Mouse (Mus musculus) heart, embryonic 11.5 days (tissue): ENCODE data around the gene Ctcfl. TPM values are rescaled to one million over a fixed set of nuclear protein-coding genes. Genes with fewer than 3 reads are reported as not detected.

Experiments used
- ATAC-seq: fragments of 200-750 bp; cut with Nextera tagmentation; replicated peaks from 2 replicates; pipeline ENCODE4 v1.8.0; 2017; ENCODE audit warnings: moderate library complexity; ENCODE audit not compliant: insufficient number of reproducible peaks, low FRiP score, low TSS enrichment
- H3K27ac ChIP-seq: fragments of 300-500 bp; sonication (generic); 2 replicates; pipeline ENCODE4 v1.5.1; 2014; ENCODE audit warnings: mild to moderate bottlenecking, low read depth, low read length
- H3K27me3 ChIP-seq: fragments of 300-500 bp; sonication (generic); 2 replicates; pipeline ENCODE4 v1.6.1; 2014; ENCODE audit warnings: mild to moderate bottlenecking, low read length, mixed read lengths; ENCODE audit not compliant: control insufficient read depth, insufficient read depth
- H3K36me3 ChIP-seq: fragments of 300-500 bp; sonication (generic); 2 replicates; pipeline ENCODE4 v1.6.1; 2014; ENCODE audit warnings: mild to moderate bottlenecking, low read length, moderate library complexity, mixed read lengths; ENCODE audit not compliant: control insufficient read depth, insufficient read depth
- H3K4me1 ChIP-seq: fragments of 300-500 bp; sonication (generic); 2 replicates; pipeline ENCODE4 v1.6.1; 2014; ENCODE audit warnings: low read length; ENCODE audit not compliant: control insufficient read depth, insufficient read depth
- H3K4me2 ChIP-seq: fragments of 300-500 bp; sonication (generic); 2 replicates; pipeline ENCODE4 v1.6.1; 2014; ENCODE audit warnings: mild to moderate bottlenecking, moderate library complexity
- H3K4me3 ChIP-seq: fragments of 300-500 bp; sonication (generic); 2 replicates; pipeline ENCODE4 v1.5.1; 2014; ENCODE audit warnings: low read depth, low read length
- H3K9ac ChIP-seq: fragments of 300-500 bp; sonication (generic); 2 replicates; pipeline ENCODE4 v1.6.1; 2014; ENCODE audit warnings: mild to moderate bottlenecking, low read depth, low read length, moderate library complexity
- H3K9me3 ChIP-seq: fragments of 300-500 bp; sonication (generic); replicated peaks from 2 replicates; pipeline ENCODE4 v1.6.1; 2016; ENCODE audit warnings: low read length; ENCODE audit not compliant: control insufficient read depth
- WGBS: fragments of 180-500 bp; shearing (Covaris S2); extraction: QIAGEN DNeasy Blood & Tissue Kit; methylation state at CpG from one replicate; pipeline ENCODE4 v1.1.7; 2014; ENCODE audit not compliant: insufficient replicate concordance; 5-methylcytosine and 5-hydroxymethylcytosine counted together
- polyA plus RNA-seq: library from polyadenylated mRNA; unstranded; fragments of >200 nt; fragmentation: Nextera tagmentation; extraction: Ambion mirVana; gene quantifications from 2 replicates; pipeline ENCODE4 v1.2.1, GENCODE M21; 2014

The Ctcfl gene
- polyA plus RNA-seq, 1 experiment from 2014 or later, result 0.39 TPM

- Histone ChIP-seq H3K27me3 (no peaks in the 10 kb centered on the region), H3K9me3 (no peaks in the 10 kb centered on the region), H3K9ac (peak overlapping the region; percentile 56; the same call in 1 of the 2 replicates), H3K27ac (peak overlapping the region; percentile 74), H3K4me2 (peak overlapping the region; percentile 48), H3K36me3 (no peaks in the 10 kb centered on the region), H3K4me3 (no peak overlapping the region), H3K4me1 (peaks cover 38% of the 10 kb centered on the region)
- WGBS, result 18% methylated on average over 13 of the region's 13 CpGs
- ATAC-seq, result peak; percentile 59
Measured at GRCm38 (mm10) chr2:173083712-173084475, 35.4 kb downstream of the Ctcfl start.

- peak overlapping the region; percentile 74 for H3K27ac ChIP-seq
- ATAC-seq, result no peak
Measured at GRCm38 (mm10) chr2:173083106-173083505, 36.2 kb downstream of the Ctcfl start.

GRCm38 (mm10) chr2:173082706-173083105 lies 36.6 kb downstream of the Ctcfl start:
- peaks cover 33% of the 10 kb centered on the region for H3K4me1 ChIP-seq
- no peak overlapping the region for H3K4me2 ChIP-seq
- no peak for ATAC-seq
- H3K9me3 ChIP-seq, result no peaks in the 10 kb centered on the region
- no peaks in the 10 kb centered on the region for H3K27me3 ChIP-seq
- no peak overlapping the region for H3K27ac ChIP-seq
- no peak overlapping the region for H3K4me3 ChIP-seq
- H3K9ac ChIP-seq, result no peak overlapping the region
- 92% methylated on average over 3 of the region's 3 CpGs for WGBS
- no peaks in the 10 kb centered on the region for H3K36me3 ChIP-seq

More at GRCm38 (mm10) chr2:173083106-173083505, 36.2 kb downstream of the Ctcfl start:
- H3K27me3 ChIP-seq, result no peaks in the 10 kb centered on the region
- H3K4me3 ChIP-seq, result no peak overlapping the region
- H3K4me1 ChIP-seq, result peaks cover 33% of the 10 kb centered on the region
- no peaks in the 10 kb centered on the region for H3K36me3 ChIP-seq
- peak overlapping the region; percentile 56; the same call in 1 of the 2 replicates for H3K9ac ChIP-seq
- 78% methylated on average over 9 of the region's 9 CpGs for WGBS
- no peaks in the 10 kb centered on the region for H3K9me3 ChIP-seq
- H3K4me2 ChIP-seq, result peak overlapping the region; percentile 48

- no peak overlapping the region for H3K4me3 ChIP-seq
- peaks cover 26% of the 10 kb centered on the region for H3K4me1 ChIP-seq
- H3K9ac ChIP-seq, result peak overlapping the region; percentile 23; the same call in 1 of the 2 replicates
- H3K4me2 ChIP-seq, result no peak overlapping the region
- H3K9me3 ChIP-seq, result no peaks in the 10 kb centered on the region
- H3K27me3 ChIP-seq, result no peaks in the 10 kb centered on the region
- peak; percentile 40; the same call in 1 of the 2 replicates for ATAC-seq
- 28% methylated on average over 10 of the region's 10 CpGs for WGBS
- H3K27ac ChIP-seq, result peak overlapping the region; percentile 76
- H3K36me3 ChIP-seq, result no peaks in the 10 kb centered on the region
Measured at GRCm38 (mm10) chr2:173080785-173081241, 38.5 kb downstream of the Ctcfl start.

GRCm38 (mm10) chr2:173079766-173080549 lies 39.4 kb downstream of the Ctcfl start:
- no peaks in the 10 kb centered on the region for H3K27me3 ChIP-seq
- no peak for ATAC-seq
- H3K27ac ChIP-seq, result peak overlapping the region; percentile 76
- H3K9ac ChIP-seq, result peak overlapping the region; percentile 23; the same call in 1 of the 2 replicates
- H3K9me3 ChIP-seq, result no peaks in the 10 kb centered on the region
- WGBS, result 44% methylated on average over 10 of the region's 10 CpGs
- no peak overlapping the region for H3K4me3 ChIP-seq
- H3K36me3 ChIP-seq, result no peaks in the 10 kb centered on the region
- peaks cover 26% of the 10 kb centered on the region for H3K4me1 ChIP-seq
- H3K4me2 ChIP-seq, result no peak overlapping the region; the same call in 1 of the 2 replicates

GRCm38 (mm10) chr2:173076921-173077320 lies 42.4 kb downstream of the Ctcfl start:
- Histone ChIP-seq H3K4me2 (no peak overlapping the region), H3K36me3 (no peaks in the 10 kb centered on the region), H3K4me1 (peaks cover 17% of the 10 kb centered on the region), H3K9me3 (no peaks in the 10 kb centered on the region), H3K27me3 (no peaks in the 10 kb centered on the region), H3K27ac (no peak overlapping the region), H3K4me3 (no peak overlapping the region), H3K9ac (no peak overlapping the region)
- 66% methylated on average over 9 of the region's 9 CpGs for WGBS
- ATAC-seq, result no peak

GRCm38 (mm10) chr2:173073666-173074065 lies 45.7 kb downstream of the Ctcfl start:
- no peak overlapping the region for H3K4me3 ChIP-seq
- H3K27me3 ChIP-seq, result no peaks in the 10 kb centered on the region
- WGBS, result 63% methylated on average over 5 of the region's 5 CpGs
- H3K9ac ChIP-seq, result no peak overlapping the region
- no peaks in the 10 kb centered on the region for H3K9me3 ChIP-seq
- no peak overlapping the region for H3K4me2 ChIP-seq
- no peak overlapping the region for H3K27ac ChIP-seq
- no peaks in the 10 kb centered on the region for H3K4me1 ChIP-seq
- H3K36me3 ChIP-seq, result no peaks in the 10 kb centered on the region
- no peak for ATAC-seq

- ATAC-seq, result no peak
- WGBS, result 87% methylated on average over 7 of the region's 7 CpGs
- no peak overlapping the region for H3K9ac ChIP-seq
Measured at GRCm38 (mm10) chr2:173072948-173073347, 46.4 kb downstream of the Ctcfl start.

More at GRCm38 (mm10) chr2:173072948-173073347, 46.4 kb downstream of the Ctcfl start:
- no peaks in the 10 kb centered on the region for H3K27me3 ChIP-seq
- H3K9me3 ChIP-seq, result no peaks in the 10 kb centered on the region
- no peak overlapping the region for H3K27ac ChIP-seq
- no peak overlapping the region for H3K4me3 ChIP-seq
- H3K36me3 ChIP-seq, result no peaks in the 10 kb centered on the region
- H3K4me1 ChIP-seq, result no peaks in the 10 kb centered on the region
- H3K4me2 ChIP-seq, result no peak overlapping the region
